Mouse (Mus musculus): ENCODE measurements around the gene A230050P20Rik.

- no peak for TF ChIP-seq CTCF (IDR thresholded peaks at IDR 0.05; ENCODE audit: extremely low read depth, insufficient read length, insufficient replicate concordance, low read depth, low read length)
- TF ChIP-seq POLR2A (IDR thresholded peaks at IDR 0.05; ENCODE audit: low read depth, low read length), result no peak
Measured at GRCm38 (mm10) chr9:20897736-20898510, 29.5 kb downstream of the A230050P20Rik start.
